Mouse (Mus musculus): ENCODE measurements at regions not wholly inside any gene's neighbourhood (a gene's known extent, or its start where the extent isn't known, plus 50 kb on each side); places are given as distances from the start of the nearest gene placed in this dataset.

DNA sequence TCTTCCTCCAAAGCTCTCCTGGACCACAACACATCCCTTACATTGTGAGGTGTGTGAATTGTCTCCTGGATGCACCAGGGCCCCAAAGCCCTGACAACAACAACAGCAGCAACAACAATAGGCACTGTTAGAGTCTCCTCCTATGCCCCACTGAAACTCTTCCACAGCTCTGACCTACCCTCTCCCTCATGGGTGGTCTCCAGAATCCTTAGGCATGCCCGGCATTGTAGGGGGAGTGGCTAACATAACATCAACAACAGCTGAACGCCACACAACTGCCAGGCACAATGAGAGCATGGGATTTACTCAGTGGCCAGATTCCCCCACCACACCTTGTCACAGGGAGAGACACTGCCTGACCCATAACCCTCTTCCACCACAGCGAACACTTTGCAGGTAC, 223.2 kb downstream of the 3110018I06Rik start:
- H3K4me1 ChIP-seq: peaks cover 36% of the 10 kb centered on the region
- 53% methylated on average over 3 of the region's 3 CpGs for WGBS
- no peak for DNase-seq (ENCODE audit: low spot score)
- no peak overlapping the region for H3K4me3 ChIP-seq
- H3K27me3 ChIP-seq (ENCODE audit: low read depth, poor library complexity, severe bottlenecking): no peaks in the 10 kb centered on the region
- no peak overlapping the region for H3K27ac ChIP-seq
- H3K36me3 ChIP-seq: no peaks in the 10 kb centered on the region
- no peaks in the 10 kb centered on the region for H3K9me3 ChIP-seq (replicated peaks)

DNA sequence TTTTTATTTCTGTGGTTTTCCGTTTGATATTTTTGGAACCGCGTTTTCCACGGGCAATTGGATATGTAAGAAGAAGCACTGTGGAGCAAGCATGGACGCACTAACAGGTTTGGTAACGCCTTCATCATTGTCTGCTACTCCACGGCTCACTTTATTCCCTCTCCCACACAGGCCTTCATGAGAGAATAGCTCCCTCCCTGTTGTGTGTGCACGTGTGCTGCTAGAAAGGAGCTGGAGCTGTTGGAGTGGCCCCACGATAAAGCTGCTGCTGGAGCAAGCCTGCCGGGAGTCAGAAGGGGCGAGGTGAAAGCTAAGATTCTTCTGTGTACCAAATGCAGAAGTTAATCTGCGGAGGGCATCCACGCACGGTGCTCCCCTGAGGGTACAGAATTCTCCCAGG, 224.8 kb downstream of the 3110018I06Rik start:
- Histone ChIP-seq H3K36me3 (no peaks in the 10 kb centered on the region), H3K4me1 (peaks cover 42% of the 10 kb centered on the region), H3K9me3 (replicated peaks) (no peaks in the 10 kb centered on the region), H3K27me3 (ENCODE audit: low read depth, poor library complexity, severe bottlenecking) (no peaks in the 10 kb centered on the region), H3K4me3 (no peak overlapping the region), H3K27ac (0 out of 2 replicates have a peak overlapping the region, but pooled peaks have one; percentile 14)
- DNase-seq (ENCODE audit: low spot score): no peak
- WGBS: 80% methylated on average over 14 of the region's 14 CpGs

DNA sequence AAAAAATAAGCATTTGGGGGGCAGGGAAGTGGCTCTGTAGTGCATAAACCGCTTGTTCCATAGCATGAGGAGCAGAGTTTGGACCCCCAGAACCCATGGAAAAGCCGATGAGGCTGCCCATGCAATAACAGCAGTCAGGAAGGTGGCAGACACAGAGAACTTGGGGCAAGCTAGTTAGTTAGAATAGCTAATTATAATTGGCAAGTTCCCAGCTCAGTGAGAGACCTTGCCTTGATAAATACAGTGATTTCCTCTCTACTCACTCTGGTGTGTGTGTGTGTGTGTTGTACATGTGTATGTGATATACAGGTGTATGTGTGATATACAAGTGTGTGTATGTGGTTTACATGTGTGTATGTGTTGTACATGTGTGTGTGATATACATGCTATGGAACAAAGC, 226.4 kb downstream of the 3110018I06Rik start:
- H3K4me1 ChIP-seq: peaks cover 50% of the 10 kb centered on the region
- 89% methylated on average over 2 of the region's 2 CpGs for WGBS
- H3K27me3 ChIP-seq (ENCODE audit: low read depth, poor library complexity, severe bottlenecking): no peaks in the 10 kb centered on the region
- no peak for DNase-seq (ENCODE audit: low spot score)
- no peaks in the 10 kb centered on the region for H3K9me3 ChIP-seq (replicated peaks)
- no peaks in the 10 kb centered on the region for H3K36me3 ChIP-seq
- no peak overlapping the region for H3K27ac ChIP-seq
- no peak overlapping the region for H3K4me3 ChIP-seq

DNA sequence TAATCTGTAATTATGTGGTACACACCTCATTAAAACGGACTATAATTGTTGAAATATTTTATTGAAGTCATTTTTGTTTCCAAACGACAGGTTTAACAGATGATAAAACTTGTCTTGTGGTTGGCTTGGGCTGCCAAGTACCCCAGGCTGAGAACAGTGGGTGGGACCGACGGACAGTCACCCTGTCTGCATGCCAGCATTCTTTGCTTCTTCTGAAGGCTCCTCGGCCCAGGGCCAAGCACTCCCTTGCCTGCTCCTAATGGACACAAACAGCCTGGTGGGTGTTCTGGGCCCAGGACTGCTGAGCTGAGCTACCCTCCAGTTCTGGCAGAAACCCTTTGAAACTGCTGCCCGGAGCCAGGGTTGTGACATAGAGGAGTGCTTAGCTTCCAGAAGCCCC, 227.4 kb downstream of the 3110018I06Rik start:
- 0 out of 2 replicates have a peak overlapping the region, but pooled peaks have one; percentile 23 for H3K27ac ChIP-seq
- WGBS: 74% methylated on average over 6 of the region's 6 CpGs
- no peaks in the 10 kb centered on the region for H3K27me3 ChIP-seq (ENCODE audit: low read depth, poor library complexity, severe bottlenecking)
- H3K4me1 ChIP-seq: peaks cover 43% of the 10 kb centered on the region
- no peak overlapping the region for H3K4me3 ChIP-seq
- no peaks in the 10 kb centered on the region for H3K36me3 ChIP-seq
- DNase-seq (ENCODE audit: low spot score): no peak
- H3K9me3 ChIP-seq (replicated peaks): no peaks in the 10 kb centered on the region

DNA sequence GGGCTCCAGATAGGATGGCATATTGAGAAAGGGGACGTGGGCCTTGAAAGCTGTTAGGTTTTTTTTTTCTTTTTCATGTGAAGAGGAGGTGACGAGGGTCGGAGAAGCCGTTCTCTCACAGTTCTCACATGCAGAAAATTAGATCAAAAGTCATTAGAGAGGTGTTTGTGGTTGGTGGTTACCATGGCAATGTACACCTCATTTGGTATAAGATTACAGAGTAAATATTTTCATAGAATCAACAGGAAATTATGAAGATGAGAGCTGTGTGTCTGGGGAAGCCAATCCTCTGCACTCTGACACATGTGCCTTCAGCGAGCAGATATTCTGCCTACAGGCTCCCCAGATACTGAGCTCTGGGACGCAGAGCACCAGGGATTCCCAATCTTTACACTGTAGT, 232.5 kb downstream of the 3110018I06Rik start:
- no peak for DNase-seq (ENCODE audit: low spot score)
- peaks cover 45% of the 10 kb centered on the region for H3K4me1 ChIP-seq
- no peaks in the 10 kb centered on the region for H3K27me3 ChIP-seq (ENCODE audit: low read depth, poor library complexity, severe bottlenecking)
- H3K27ac ChIP-seq: no peak overlapping the region
- H3K4me3 ChIP-seq: no peak overlapping the region
- H3K36me3 ChIP-seq: no peaks in the 10 kb centered on the region
- WGBS: 86% methylated on average over 6 of the region's 6 CpGs
- no peaks in the 10 kb centered on the region for H3K9me3 ChIP-seq (replicated peaks)

DNA sequence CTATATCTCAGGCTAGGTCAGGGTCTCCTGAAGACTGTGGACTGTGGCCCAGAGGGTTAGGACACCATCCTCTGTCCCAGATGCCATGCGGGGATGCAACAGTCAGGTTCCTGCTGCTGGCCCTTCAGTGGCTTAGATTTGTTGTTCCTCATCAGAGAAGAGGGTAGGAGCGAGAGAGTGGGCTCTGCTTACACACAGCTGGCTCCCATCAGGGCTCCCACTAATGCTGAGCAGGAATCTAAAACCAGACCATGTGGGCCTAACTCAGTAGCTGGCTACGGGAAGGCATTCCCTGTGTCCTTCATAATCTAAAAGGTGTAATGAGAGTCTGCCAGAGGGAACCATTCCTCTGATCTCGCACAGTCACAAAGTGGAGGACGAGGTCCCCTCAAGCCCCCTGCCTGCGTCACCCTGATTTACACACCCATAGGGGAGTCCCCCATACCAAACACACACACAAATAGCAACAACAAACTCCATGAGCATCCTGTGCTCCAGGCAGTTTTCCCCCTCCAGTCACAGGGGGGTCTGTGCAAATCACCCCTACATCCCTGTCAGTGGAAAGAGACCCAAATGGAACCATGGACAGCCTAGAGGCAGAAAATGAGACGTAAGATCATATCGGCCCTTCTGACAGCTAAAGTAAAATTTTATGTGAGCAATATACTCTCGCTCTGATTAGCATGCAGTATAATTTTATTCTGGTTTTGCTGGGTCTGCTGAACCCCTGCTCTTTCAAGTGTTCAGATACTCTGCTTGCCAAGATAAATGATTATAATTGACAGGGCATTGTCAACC, 234.8 kb downstream of the 3110018I06Rik start:
- Histone ChIP-seq H3K36me3 (no peaks in the 10 kb centered on the region), H3K27me3 (ENCODE audit: low read depth, poor library complexity, severe bottlenecking) (no peaks in the 10 kb centered on the region), H3K9me3 (replicated peaks) (no peaks in the 10 kb centered on the region), H3K4me3 (no peak overlapping the region), H3K4me1 (peaks cover 43% of the 10 kb centered on the region), H3K27ac (peak overlapping the region; percentile 77)
- WGBS: 55% methylated on average over 9 of the region's 9 CpGs
- DNase-seq (ENCODE audit: low spot score): peak; percentile 67

DNA sequence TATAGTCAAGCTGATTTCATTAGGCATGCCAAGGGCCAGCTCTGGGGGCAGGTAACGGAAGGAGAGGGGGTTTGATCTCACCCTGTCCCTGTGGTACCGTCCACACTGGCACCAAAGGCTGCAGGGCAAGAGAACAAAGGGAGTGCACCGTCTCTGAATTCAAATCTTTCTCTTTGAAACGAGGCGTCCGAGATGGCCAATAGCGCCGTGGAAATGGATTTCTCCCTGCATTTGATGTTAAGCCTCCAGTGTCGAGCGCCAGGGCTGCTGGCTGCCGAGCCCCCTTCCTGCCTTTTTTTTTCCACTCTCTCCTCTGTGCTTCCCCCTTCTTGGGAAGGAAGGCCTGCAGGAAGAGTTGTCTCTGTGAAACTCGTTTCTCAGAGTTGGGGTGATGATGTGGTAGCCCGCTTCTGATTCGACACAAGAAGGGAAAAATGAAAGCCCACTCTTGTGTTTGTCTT, 235.5 kb downstream of the 3110018I06Rik start:
- no peaks in the 10 kb centered on the region for H3K36me3 ChIP-seq

DNA sequence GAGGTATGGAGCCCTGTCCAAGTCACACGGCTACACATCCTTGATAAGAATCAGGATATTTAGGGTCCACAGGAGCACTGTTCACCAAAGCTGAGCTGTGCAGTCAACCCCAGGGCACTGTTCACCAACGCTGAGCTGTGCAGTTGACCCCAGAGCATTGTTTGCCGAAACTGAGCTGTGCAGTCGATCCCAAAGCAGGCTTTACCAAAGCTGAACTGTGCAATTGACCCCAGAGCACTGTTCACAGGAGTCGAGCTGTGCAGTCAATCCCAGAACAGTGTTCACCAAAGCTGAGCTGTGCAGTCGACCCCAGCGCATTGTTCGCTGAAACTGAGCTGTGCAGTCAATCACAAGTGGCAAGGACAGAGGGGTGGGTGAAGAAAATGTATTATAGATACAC, 236.0 kb downstream of the 3110018I06Rik start:
- Histone ChIP-seq H3K4me1 (peaks cover 36% of the 10 kb centered on the region), H3K27ac (peak overlapping the region; percentile 77; the same call in 1 of the 2 replicates), H3K36me3 (no peaks in the 10 kb centered on the region), H3K9me3 (replicated peaks) (no peaks in the 10 kb centered on the region), H3K27me3 (ENCODE audit: low read depth, poor library complexity, severe bottlenecking) (no peaks in the 10 kb centered on the region), H3K4me3 (no peak overlapping the region)
- DNase-seq (ENCODE audit: low spot score): no peak
- WGBS: 69% methylated on average over 8 of the region's 8 CpGs

More for the DNA sequence above, 235.5 kb downstream of the 3110018I06Rik start:
- no peak for DNase-seq (ENCODE audit: low spot score)
- H3K27me3 ChIP-seq (ENCODE audit: low read depth, poor library complexity, severe bottlenecking): no peaks in the 10 kb centered on the region
- peaks cover 37% of the 10 kb centered on the region for H3K4me1 ChIP-seq
- peak overlapping the region; percentile 77 for H3K27ac ChIP-seq
- H3K9me3 ChIP-seq (replicated peaks): no peaks in the 10 kb centered on the region
- H3K4me3 ChIP-seq: no peak overlapping the region
- 62% methylated on average over 14 of the region's 14 CpGs for WGBS

DNA sequence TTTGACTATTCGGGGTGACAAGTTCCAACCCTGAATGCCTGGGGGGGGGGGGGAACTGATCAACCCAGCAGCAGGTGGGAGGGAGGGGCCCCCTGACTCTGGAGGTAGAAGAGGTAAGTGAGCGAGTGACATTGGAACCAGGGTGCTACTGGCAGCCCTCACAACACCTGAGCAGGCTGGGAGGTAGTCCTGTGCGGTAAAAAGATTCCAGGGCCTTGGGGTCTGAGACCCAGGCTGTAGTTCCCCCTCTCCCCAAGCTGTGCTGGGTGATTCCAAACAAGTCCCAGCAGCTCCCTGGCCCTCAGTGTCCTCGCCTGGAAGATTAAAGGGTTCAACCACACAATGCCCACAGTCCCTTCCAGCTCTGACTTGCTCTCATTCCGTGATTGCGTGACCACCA, 240.4 kb downstream of the 3110018I06Rik start:
- 77% methylated on average over 6 of the region's 6 CpGs for WGBS
- H3K36me3 ChIP-seq: no peaks in the 10 kb centered on the region
- no peak overlapping the region for H3K27ac ChIP-seq
- no peak overlapping the region for H3K4me3 ChIP-seq
- H3K27me3 ChIP-seq (ENCODE audit: low read depth, poor library complexity, severe bottlenecking): 0 out of 2 replicates have a peak, but pooled peaks cover 7% of the 10 kb centered on the region
- DNase-seq (ENCODE audit: low spot score): no peak
- H3K9me3 ChIP-seq (replicated peaks): no peaks in the 10 kb centered on the region
- peaks cover 16% of the 10 kb centered on the region for H3K4me1 ChIP-seq

DNA sequence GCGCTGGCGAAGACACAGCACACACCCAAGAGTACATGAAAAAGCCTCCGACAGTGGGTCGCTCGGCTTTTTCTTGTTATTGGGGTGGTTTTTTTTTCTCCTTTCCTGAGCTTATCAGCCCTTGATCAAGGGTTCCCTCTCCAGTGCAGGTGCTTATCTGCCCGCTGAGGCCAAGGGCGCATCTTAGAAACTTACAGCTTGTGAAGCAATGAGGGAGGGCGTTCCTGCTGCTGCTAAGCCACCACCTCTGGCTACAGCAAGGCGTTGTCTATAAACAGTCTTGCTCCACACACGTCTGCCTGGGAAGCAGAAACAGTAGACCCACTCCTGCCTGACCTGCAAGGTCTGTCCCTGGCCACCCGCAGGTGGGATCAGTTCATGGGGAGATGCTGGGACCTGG, 240.9 kb downstream of the 3110018I06Rik start:
- Histone ChIP-seq H3K4me3 (no peak overlapping the region), H3K27ac (no peak overlapping the region), H3K9me3 (replicated peaks) (no peaks in the 10 kb centered on the region), H3K4me1 (peaks cover 12% of the 10 kb centered on the region), H3K36me3 (no peaks in the 10 kb centered on the region), H3K27me3 (ENCODE audit: low read depth, poor library complexity, severe bottlenecking) (0 out of 2 replicates have a peak, but pooled peaks cover 7% of the 10 kb centered on the region)
- 82% methylated on average over 11 of the region's 11 CpGs for whole genome bisulfite sequencing
- no peak for DNase-seq (ENCODE audit: low spot score)

DNA sequence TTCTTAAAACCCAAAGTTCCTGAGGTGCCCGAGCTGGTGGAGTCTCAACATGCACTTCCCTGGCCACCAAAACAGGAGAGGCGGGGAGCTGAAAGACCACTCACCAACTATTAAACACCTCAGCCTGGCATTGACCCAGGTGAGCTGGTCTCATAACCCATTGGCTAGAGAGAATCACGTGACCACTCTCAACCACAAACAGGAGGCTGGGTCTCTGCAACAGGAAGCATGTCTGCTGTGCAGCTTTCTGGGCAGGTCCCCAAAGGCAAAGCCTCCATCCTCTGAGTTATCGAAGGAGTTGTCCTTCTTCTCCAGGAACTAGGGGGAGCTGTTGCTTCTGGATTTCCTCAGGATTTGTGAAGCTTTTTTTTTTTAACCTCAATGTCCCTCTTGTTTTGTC, 242.5 kb downstream of the 3110018I06Rik start:
- DNase-seq (ENCODE audit: low spot score): no peak
- Histone ChIP-seq H3K4me3 (no peak overlapping the region), H3K36me3 (no peaks in the 10 kb centered on the region), H3K27me3 (ENCODE audit: low read depth, poor library complexity, severe bottlenecking) (0 out of 2 replicates have a peak, but pooled peaks cover 7% of the 10 kb centered on the region), H3K4me1 (peaks cover 8% of the 10 kb centered on the region; the same call in 1 of the 2 replicates), H3K27ac (no peak overlapping the region), H3K9me3 (replicated peaks) (no peaks in the 10 kb centered on the region)
- 74% methylated on average over 4 of the region's 4 CpGs for WGBS

DNA sequence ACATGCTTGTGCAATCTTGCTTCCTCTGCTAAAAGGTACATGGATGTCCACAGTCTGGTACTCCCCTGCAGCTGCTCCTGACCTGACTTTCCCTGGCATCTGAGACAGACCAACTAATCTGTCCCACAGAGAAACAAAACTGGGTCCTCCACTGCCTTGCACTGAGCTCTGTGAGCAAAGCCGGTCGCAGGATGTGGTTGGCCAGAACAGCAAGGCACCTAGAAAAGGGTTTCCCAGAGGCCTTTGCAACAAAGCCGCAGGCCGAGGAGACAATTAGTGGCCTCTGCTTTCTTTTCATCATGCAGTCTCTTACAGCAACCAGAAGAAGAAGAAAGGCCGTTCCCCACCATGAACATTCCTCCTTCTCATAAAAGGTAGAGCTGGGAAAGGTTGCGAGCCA, 246.1 kb downstream of the 3110018I06Rik start:
- no peaks in the 10 kb centered on the region for H3K9me3 ChIP-seq (replicated peaks)
- 0 out of 2 replicates have a peak, but pooled peaks cover 7% of the 10 kb centered on the region for H3K27me3 ChIP-seq (ENCODE audit: low read depth, poor library complexity, severe bottlenecking)
- no peak overlapping the region for H3K4me3 ChIP-seq
- H3K27ac ChIP-seq: no peak overlapping the region
- H3K36me3 ChIP-seq: no peaks in the 10 kb centered on the region
- no peak for DNase-seq (ENCODE audit: low spot score)
- no peaks in the 10 kb centered on the region for H3K4me1 ChIP-seq
- 86% methylated on average over 6 of the region's 6 CpGs for WGBS

DNA sequence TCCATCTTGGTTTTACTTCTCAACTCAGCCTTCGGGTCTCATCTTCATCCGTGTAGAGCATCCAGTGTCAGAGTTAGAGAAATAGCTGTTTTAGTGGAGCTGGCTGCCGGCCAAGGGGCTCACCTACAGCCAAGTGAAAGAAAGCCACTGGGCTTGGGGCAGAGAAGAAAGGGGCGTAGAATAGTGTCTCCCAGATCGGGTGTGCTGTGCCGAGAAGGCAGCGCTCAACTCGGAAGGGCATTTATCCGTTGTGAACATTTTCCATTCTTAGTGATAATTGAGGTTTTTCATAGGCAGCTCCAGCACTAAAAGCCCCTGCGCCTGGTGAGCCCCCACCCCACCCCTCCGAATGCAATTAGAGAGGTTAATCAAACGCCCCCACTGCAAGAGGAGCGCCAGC, 254.2 kb downstream of the 3110018I06Rik start:
- WGBS: 86% methylated on average over 13 of the region's 13 CpGs
- peak overlapping the region; percentile 58; the same call in 1 of the 2 replicates for H3K27ac ChIP-seq
- no peak overlapping the region for H3K4me3 ChIP-seq
- peaks cover 11% of the 10 kb centered on the region for H3K4me1 ChIP-seq
- H3K9me3 ChIP-seq (replicated peaks): no peaks in the 10 kb centered on the region
- H3K27me3 ChIP-seq (ENCODE audit: low read depth, poor library complexity, severe bottlenecking): no peaks in the 10 kb centered on the region
- H3K36me3 ChIP-seq: no peaks in the 10 kb centered on the region
- DNase-seq (ENCODE audit: low spot score): no peak

All from limb, embryonic 10.5 days (tissue).